Mouse (Mus musculus): ENCODE measurements at regions not wholly inside any gene's neighbourhood (a gene's known extent, or its start where the extent isn't known, plus 50 kb on each side); places are given as distances from the start of the nearest gene placed in this dataset.

GRCm38 (mm10) chr7:70891700-70892099, 459.6 kb downstream of the Gm10295 start:
- TF ChIP-seq CHD2 (IDR thresholded peaks at IDR 0.05; ENCODE audit: low read depth, low read length): no peak
- TF ChIP-seq MAFK (IDR thresholded peaks at IDR 0.05; ENCODE audit: insufficient read depth, low read depth, low read length): no peak
- TF ChIP-seq ZNF384 (IDR thresholded peaks at IDR 0.05; ENCODE audit: low read depth, low read length): no peak
- no peak for TF ChIP-seq ZC3H11A (IDR thresholded peaks at IDR 0.05; ENCODE audit: borderline replicate concordance, low read depth, low read length)
- no peak for TF ChIP-seq HCFC1 (IDR thresholded peaks at IDR 0.05; ENCODE audit: borderline replicate concordance, insufficient read depth, low read length)
